Mouse (Mus musculus) midbrain, embryonic 11.5 days (tissue): ENCODE data around the gene Vmn1r223. TPM values are rescaled to one million over a fixed set of nuclear protein-coding genes. Genes with fewer than 3 reads are reported as not detected.
"Not testable (repeated sequence)": the region's sequence is repeated elsewhere in the genome, so short reads cannot be mapped to it uniquely, and the experiment has no call there.

Experiments
- ATAC-seq: fragments of 200-750 bp; cut with Nextera tagmentation; 2 replicates; pipeline ENCODE4 v1.8.0; 2017; ENCODE audit warnings: moderate TSS enrichment, moderate library complexity; ENCODE audit not compliant: low FRiP score
- DNase-seq: peaks from one replicate; pipeline ENCODE4 v3.0.0; 2015; ENCODE audit warnings: low spot score; ENCODE audit errors: missing footprints
- H3K27ac ChIP-seq: fragments of 300-500 bp; sonication (generic); 2 replicates; pipeline ENCODE4 v1.5.1; 2014; ENCODE audit warnings: low read depth, low read length
- H3K27me3 ChIP-seq: fragments of 300-500 bp; sonication (generic); 2 replicates; pipeline ENCODE4 v1.6.1; 2014; ENCODE audit warnings: mild to moderate bottlenecking, low read length, moderate library complexity, mixed read lengths; ENCODE audit not compliant: control insufficient read depth, insufficient read depth
- H3K36me3 ChIP-seq: fragments of 300-500 bp; sonication (generic); 2 replicates; pipeline ENCODE4 v1.6.1; 2014; ENCODE audit warnings: mild to moderate bottlenecking, low read length, moderate library complexity, mixed read lengths; ENCODE audit not compliant: control insufficient read depth, insufficient read depth
- H3K4me1 ChIP-seq: fragments of 300-500 bp; sonication (generic); 2 replicates; pipeline ENCODE4 v1.6.1; 2014; ENCODE audit warnings: low read length; ENCODE audit not compliant: control insufficient read depth, insufficient read depth
- H3K4me2 ChIP-seq: fragments of 300-500 bp; sonication (generic); 2 replicates; pipeline ENCODE4 v1.6.1; 2014; ENCODE audit warnings: mild to moderate bottlenecking, moderate library complexity
- H3K4me3 ChIP-seq: fragments of 300-500 bp; sonication (generic); 2 replicates; pipeline ENCODE4 v1.5.1; 2014; ENCODE audit warnings: low read depth, low read length
- H3K9ac ChIP-seq: fragments of 300-500 bp; sonication (generic); 2 replicates; pipeline ENCODE4 v1.6.1; 2014; ENCODE audit warnings: low read length
- H3K9me3 ChIP-seq: fragments of 300-500 bp; sonication (generic); 2 replicates; pipeline ENCODE4 v1.6.1; 2016; ENCODE audit warnings: low read length; ENCODE audit not compliant: control insufficient read depth
- WGBS: fragments of 180-500 bp; shearing (Covaris S2); extraction: QIAGEN DNeasy Blood & Tissue Kit; methylation state at CpG from one replicate; pipeline ENCODE4 v1.1.7; 2014; 5-methylcytosine and 5-hydroxymethylcytosine counted together
- polyA plus RNA-seq: library from polyadenylated mRNA; unstranded; fragments of >200 nt; fragmentation: Nextera tagmentation; extraction: Ambion mirVana; gene quantifications from 2 replicates; pipeline ENCODE4 v1.2.1, GENCODE M21; 2014

Gene Vmn1r223
- polyA plus RNA-seq: not detected in 2 replicates

GRCm38 (mm10) chr13:23246834-23247233 is at the start of gene Vmn1r223:
TSS of gene Vmn1r223 (plus strand) at chr13:23247134.
- 85% methylated on average over 1 of the region's 1 CpGs for WGBS
- ATAC-seq, H3K9ac ChIP-seq, H3K27me3 ChIP-seq, H3K4me2 ChIP-seq, H3K4me3 ChIP-seq, H3K9me3 ChIP-seq, H3K36me3 ChIP-seq, H3K27ac ChIP-seq, DNase-seq, H3K4me1 ChIP-seq: not testable (repeated sequence)

- not testable (repeated sequence) for ATAC-seq, H3K36me3 ChIP-seq, H3K27me3 ChIP-seq, H3K4me2 ChIP-seq, DNase-seq, H3K27ac ChIP-seq, H3K4me1 ChIP-seq, H3K9ac ChIP-seq, H3K9me3 ChIP-seq, H3K4me3 ChIP-seq
- 88% methylated on average over 1 of the region's 1 CpGs for WGBS
These were observed 43.0 kb upstream of the Vmn1r223 start for GRCm38 (mm10) chr13:23203885-23204284.

- 85% methylated on average over 2 of the region's 2 CpGs for WGBS
- H3K4me2 ChIP-seq, H3K4me1 ChIP-seq, ATAC-seq, DNase-seq, H3K4me3 ChIP-seq, H3K36me3 ChIP-seq, H3K27ac ChIP-seq, H3K27me3 ChIP-seq, H3K9me3 ChIP-seq, H3K9ac ChIP-seq: not testable (repeated sequence)
These were observed 33.1 kb upstream of the Vmn1r223 start, which contains the start of gene Vmn1r221 for GRCm38 (mm10) chr13:23213827-23214226. TSS of gene Vmn1r221 (plus strand) at chr13:23214127.

- DNase-seq, H3K9ac ChIP-seq, H3K36me3 ChIP-seq, H3K4me2 ChIP-seq, H3K4me1 ChIP-seq, H3K4me3 ChIP-seq, H3K9me3 ChIP-seq, H3K27me3 ChIP-seq, H3K27ac ChIP-seq, ATAC-seq: not testable (repeated sequence)
These were observed 11.1 kb upstream of the Vmn1r223 start, which contains the start of gene Vmn1r222 for GRCm38 (mm10) chr13:23235847-23236246. TSS of gene Vmn1r222 (minus strand) at chr13:23235947.

- Histone ChIP-seq H3K27me3 (no peaks in the 10 kb centered on the region), H3K27ac (no peak overlapping the region), H3K4me1 (no peaks in the 10 kb centered on the region), H3K9me3 (no peaks in the 10 kb centered on the region), H3K36me3 (no peaks in the 10 kb centered on the region), H3K4me2 (no peak overlapping the region), H3K9ac (no peak overlapping the region), H3K4me3 (no peak overlapping the region)
- DNase-seq (no peak), ATAC-seq (no peak)
- whole genome bisulfite sequencing: 85% methylated on average over 2 of the region's 2 CpGs
These were observed 11.7 kb downstream of the Vmn1r223 start for GRCm38 (mm10) chr13:23258546-23259048.

GRCm38 (mm10) chr13:23268606-23269005 is 21.7 kb downstream of the Vmn1r223 start:
- H3K9ac ChIP-seq, DNase-seq, H3K27ac ChIP-seq, H3K9me3 ChIP-seq, H3K4me3 ChIP-seq, H3K27me3 ChIP-seq, H3K36me3 ChIP-seq, H3K4me1 ChIP-seq, H3K4me2 ChIP-seq: not testable (repeated sequence)
- WGBS: 79% methylated on average over 3 of the region's 3 CpGs
- 0 out of 2 replicates have a peak, but pooled peaks have one; percentile 30 for ATAC-seq

- 50% methylated on average over 4 of the region's 4 CpGs for WGBS
- ATAC-seq: peak; percentile 73; the same call in 1 of the 2 replicates
- not testable (repeated sequence) for H3K4me1 ChIP-seq, DNase-seq, H3K9me3 ChIP-seq, H3K27ac ChIP-seq, H3K36me3 ChIP-seq, H3K4me3 ChIP-seq, H3K4me2 ChIP-seq, H3K27me3 ChIP-seq, H3K9ac ChIP-seq
These were observed 22.2 kb downstream of the Vmn1r223 start for GRCm38 (mm10) chr13:23269127-23269526.

- peak overlapping the region; percentile 28 for H3K4me3 ChIP-seq
- WGBS: 24% methylated on average over 11 of the region's 11 CpGs
- H3K36me3 ChIP-seq: no peaks in the 10 kb centered on the region
- H3K9ac ChIP-seq: no peak overlapping the region
- DNase-seq: peak; percentile 86
- H3K4me1 ChIP-seq: peaks cover 3% of the 10 kb centered on the region; the same call in 1 of the 2 replicates
- H3K27me3 ChIP-seq: no peaks in the 10 kb centered on the region
- H3K9me3 ChIP-seq: no peaks in the 10 kb centered on the region
- peak overlapping the region; percentile 34 for H3K4me2 ChIP-seq
- ATAC-seq: peak; percentile 10; the same call in 1 of the 2 replicates
- H3K27ac ChIP-seq: no peak overlapping the region
These were observed 22.7 kb downstream of the Vmn1r223 start for GRCm38 (mm10) chr13:23269681-23270080.

- 3% methylated on average over 34 of the region's 34 CpGs for WGBS
- H3K27me3 ChIP-seq: no peaks in the 10 kb centered on the region
- DNase-seq: peak; percentile 97
- no peak overlapping the region; the same call in 1 of the 2 replicates for H3K9ac ChIP-seq
- peak; percentile 91 for ATAC-seq
- H3K27ac ChIP-seq: no peak overlapping the region
- no peaks in the 10 kb centered on the region for H3K36me3 ChIP-seq
- H3K4me1 ChIP-seq: peaks cover 3% of the 10 kb centered on the region; the same call in 1 of the 2 replicates
- H3K4me2 ChIP-seq: peak overlapping the region; percentile 34
- H3K9me3 ChIP-seq: no peaks in the 10 kb centered on the region
- peak overlapping the region; percentile 28 for H3K4me3 ChIP-seq
These were observed 23.6 kb downstream of the Vmn1r223 start for GRCm38 (mm10) chr13:23270321-23271101.
